Mouse (Mus musculus) hindbrain, embryonic 14.5 days (tissue): ENCODE results near the gene Gm49383. TPM values are rescaled to one million over a fixed set of nuclear protein-coding genes. Genes with fewer than 3 reads are reported as not detected.
"Not testable (repeated sequence)": the region's sequence is repeated elsewhere in the genome, so short reads cannot be mapped to it uniquely, and the experiment has no call there.

Experiments
- ATAC-seq: fragments of 200-750 bp; cut with Nextera tagmentation; 2 replicates; pipeline ENCODE4 v1.8.0; 2017; ENCODE audit warnings: moderate number of reproducible peaks, mild to moderate bottlenecking, moderate TSS enrichment, moderate library complexity; ENCODE audit not compliant: low FRiP score
- DNase-seq: peaks from one replicate; pipeline ENCODE4 v3.0.0-alpha.2; 2015; ENCODE audit warnings: low spot score
- H3K27ac ChIP-seq: fragments of 300-500 bp; sonication (generic); 2 replicates; pipeline ENCODE4 v1.5.1; 2014; ENCODE audit warnings: mild to moderate bottlenecking, moderate library complexity
- H3K27me3 ChIP-seq: fragments of 300-500 bp; sonication (generic); 2 replicates; pipeline ENCODE4 v1.6.1; 2014; ENCODE audit warnings: mild to moderate bottlenecking, low read length, mixed read lengths; ENCODE audit not compliant: control insufficient read depth, insufficient read depth
- H3K36me3 ChIP-seq: fragments of 300-500 bp; sonication (generic); replicated peaks from 2 replicates; pipeline ENCODE4 v1.6.1; 2014; ENCODE audit not compliant: control insufficient read depth, insufficient read depth
- H3K4me1 ChIP-seq: fragments of 300-500 bp; sonication (generic); replicated peaks from 2 replicates; pipeline ENCODE4 v1.6.1; 2014; ENCODE audit warnings: antibody characterized with exemption, low read length, mixed read lengths; ENCODE audit not compliant: control insufficient read depth, insufficient read depth
- H3K4me2 ChIP-seq: fragments of 300-500 bp; sonication (generic); replicated peaks from 2 replicates; pipeline ENCODE4 v1.6.1; 2014; ENCODE audit warnings: mild to moderate bottlenecking, moderate library complexity
- H3K4me3 ChIP-seq: fragments of 300-500 bp; sonication (generic); replicated peaks from 2 replicates; pipeline ENCODE4 v1.5.1; 2014; ENCODE audit warnings: mild to moderate bottlenecking, low read length
- H3K9ac ChIP-seq: fragments of 300-500 bp; sonication (generic); 2 replicates; pipeline ENCODE4 v1.6.1; 2014
- H3K9me3 ChIP-seq: fragments of 300-500 bp; sonication (generic); 2 replicates; pipeline ENCODE4 v1.6.1; 2016; ENCODE audit warnings: low read length; ENCODE audit not compliant: control insufficient read depth
- WGBS: fragments of 180-500 bp; shearing (Covaris S2); extraction: QIAGEN DNeasy Blood & Tissue Kit; methylation state at CpG from one replicate; pipeline ENCODE4 v1.1.7; 2014; 5-methylcytosine and 5-hydroxymethylcytosine counted together
- polyA plus RNA-seq: library from polyadenylated mRNA; unstranded; fragments of >200 nt; fragmentation: Nextera tagmentation; extraction: Ambion mirVana; gene quantifications from 2 replicates; pipeline ENCODE4 v1.2.1, GENCODE M21; 2014

Gene Gm49383
- polyA plus RNA-seq, 1 experiment from 2014 or later: 12.7 TPM

DNA sequence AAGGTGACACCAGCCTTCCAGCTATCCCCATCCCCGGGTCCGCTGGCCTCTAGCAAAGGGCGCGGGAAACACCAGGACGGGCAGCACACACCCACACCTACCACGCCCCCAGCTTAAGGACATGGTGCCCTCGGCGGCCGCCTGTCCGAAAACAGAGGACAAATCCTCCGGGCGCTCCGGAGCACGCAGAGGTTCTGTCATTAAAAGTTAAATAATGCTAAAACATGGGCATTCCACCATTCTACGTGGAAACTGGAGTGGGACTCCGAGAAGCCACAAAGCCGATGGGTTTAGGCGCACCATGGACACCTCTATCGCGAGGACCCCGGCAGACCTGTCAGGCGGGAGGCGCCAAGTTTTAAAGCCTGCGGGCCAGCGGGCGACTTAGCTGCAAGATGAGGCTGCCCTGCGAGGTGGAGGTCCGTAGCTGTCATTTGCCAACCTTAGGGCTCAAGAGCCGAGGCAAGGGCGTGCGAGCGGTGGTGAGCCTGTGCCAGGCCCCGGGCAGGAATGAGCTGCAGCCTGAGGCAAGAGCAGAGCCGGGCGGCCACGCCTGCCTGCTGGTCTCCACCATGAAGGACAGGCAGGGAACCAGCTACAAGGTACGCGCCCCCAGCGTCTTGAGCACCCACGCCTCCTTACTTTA lies 28.3 kb downstream of the Gm49383 start, which contains the start of gene Lrr1:
Lrr1 (plus strand) TSS at position 354 of the 646 bp plus-strand sequence.
- DNase-seq (peak; percentile 88), ATAC-seq (peak; percentile 95)
- peak within 1 kb of the TSS; percentile 77 for H3K27ac ChIP-seq
- peak within 1 kb of the TSS; percentile 90 for H3K4me2 ChIP-seq
- peak within 1 kb of the TSS; percentile 44 for H3K4me3 ChIP-seq
- WGBS: under 1% methylated on average over 40 of the region's 40 CpGs
- peak within 1 kb of the TSS; percentile 72 for H3K9ac ChIP-seq
- H3K27me3 ChIP-seq: no peaks in the 10 kb centered on the region
- H3K4me1 ChIP-seq: no peaks in the 10 kb centered on the region
- H3K36me3 ChIP-seq: no peaks in the 10 kb centered on the region
- H3K9me3 ChIP-seq: no peaks in the 10 kb centered on the region

DNA sequence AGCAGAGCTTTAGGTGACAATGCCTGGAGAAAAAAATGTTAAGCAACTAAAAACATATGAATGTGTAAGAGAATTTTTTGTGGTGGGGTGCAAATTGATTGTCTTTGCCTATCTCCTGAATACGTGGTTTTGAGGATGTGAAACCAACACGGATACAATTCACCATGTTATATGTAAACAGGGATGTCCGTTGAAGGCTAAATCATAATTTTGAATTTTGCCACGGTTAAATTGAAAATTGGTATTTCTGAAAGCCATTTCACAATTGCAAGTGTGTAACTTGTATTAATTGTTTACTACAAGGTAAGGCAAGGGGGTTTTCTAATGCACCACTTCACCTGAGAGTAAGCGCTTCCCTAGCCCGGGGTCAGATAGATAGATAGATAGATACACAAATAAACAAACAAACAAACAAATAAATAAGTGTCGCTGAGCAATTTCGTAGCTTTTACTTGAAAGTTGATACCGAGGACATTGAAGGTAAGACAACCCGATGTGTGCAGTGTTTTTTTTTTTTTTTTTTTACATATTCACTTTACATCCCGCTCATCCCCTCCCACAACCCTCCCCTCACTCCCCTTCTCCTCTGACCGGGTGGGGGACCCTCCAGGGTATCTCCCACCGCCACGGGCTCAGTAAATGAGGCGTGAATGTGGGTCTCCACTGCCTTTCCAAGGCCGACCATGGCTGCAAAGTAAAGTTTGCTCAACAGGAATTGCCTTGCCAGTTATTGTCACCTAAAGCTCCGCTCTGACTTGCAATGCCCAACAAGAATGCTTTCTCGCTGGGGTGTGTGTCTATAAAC lies 29.0 kb downstream of the Gm49383 start:
- ATAC-seq: peak; percentile 67
- Histone ChIP-seq H3K27me3 (no peaks in the 10 kb centered on the region), H3K4me1 (no peaks in the 10 kb centered on the region), H3K36me3 (no peaks in the 10 kb centered on the region), H3K4me2 (peak overlapping the region; percentile 90), H3K27ac (peak overlapping the region; percentile 77; the same call in 1 of the 2 replicates), H3K9ac (peak overlapping the region; percentile 72), H3K9me3 (no peaks in the 10 kb centered on the region), H3K4me3 (peak overlapping the region; percentile 44)
- no peak for DNase-seq
- WGBS: 7% methylated on average over 18 of the region's 18 CpGs

DNA sequence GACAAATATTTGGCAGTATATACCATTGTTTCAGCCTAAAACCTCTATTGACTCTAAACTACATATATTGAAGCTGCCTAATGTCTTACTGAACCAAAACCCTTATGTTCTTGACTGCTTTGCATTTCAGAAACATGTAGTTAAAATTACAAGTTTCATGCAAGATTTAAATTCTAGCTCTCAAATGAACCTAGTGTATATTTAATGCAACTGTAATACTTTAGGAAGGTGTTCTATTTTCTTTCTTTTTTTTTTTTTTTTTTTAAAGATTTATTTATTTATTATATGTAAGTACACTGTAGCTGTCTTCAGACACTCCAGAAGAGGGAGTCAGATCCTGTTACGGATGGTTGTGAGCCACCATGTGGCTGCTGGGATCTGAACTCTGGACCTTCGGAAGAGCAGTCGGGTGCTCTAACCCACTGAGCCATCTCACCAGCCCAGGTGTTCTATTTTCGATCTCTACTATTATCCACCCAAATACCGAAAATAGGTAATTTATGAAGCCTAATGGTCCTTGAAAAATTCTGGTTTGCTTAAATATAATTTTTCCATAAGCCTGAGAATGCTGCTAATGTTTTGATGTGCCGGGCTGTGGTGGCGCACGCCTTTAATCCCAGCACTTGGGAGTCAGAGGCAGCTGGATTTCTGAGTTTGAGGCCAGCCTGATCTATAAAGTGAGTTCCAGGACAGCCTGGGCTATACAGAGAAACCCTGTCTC lies 29.9 kb downstream of the Gm49383 start:
- H3K4me3 ChIP-seq, H3K36me3 ChIP-seq, H3K9me3 ChIP-seq, DNase-seq, H3K9ac ChIP-seq, ATAC-seq, H3K4me1 ChIP-seq, H3K27me3 ChIP-seq, H3K27ac ChIP-seq: not testable (repeated sequence)
- 0 out of 2 replicates have a peak overlapping the region, but pooled peaks have one; percentile 90 for H3K4me2 ChIP-seq
- 67% methylated on average over 8 of the region's 8 CpGs for WGBS

DNA sequence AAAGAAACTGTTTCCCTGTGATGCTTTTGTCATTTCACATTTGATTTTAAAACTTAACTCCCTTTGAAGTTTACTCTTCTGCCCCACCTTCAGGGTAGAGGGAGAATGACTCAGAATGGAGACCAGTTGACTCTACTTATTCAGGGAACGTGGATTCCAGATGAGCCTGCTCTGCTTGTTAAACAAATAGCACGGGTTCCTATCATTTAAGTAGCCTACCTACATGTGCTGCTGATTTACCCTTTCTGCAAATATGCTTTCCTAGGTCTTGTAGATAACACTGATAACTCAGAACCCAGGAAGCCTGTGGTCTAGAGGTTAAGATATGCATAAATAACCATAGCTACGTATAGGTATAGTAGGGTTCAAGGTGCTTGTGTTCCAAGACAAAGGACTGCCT lies 32.0 kb downstream of the Gm49383 start:
- H3K4me1 ChIP-seq: no peaks in the 10 kb centered on the region
- DNase-seq (no peak), ATAC-seq (no peak)
- H3K4me3 ChIP-seq: no peak overlapping the region
- no peaks in the 10 kb centered on the region for H3K36me3 ChIP-seq
- H3K27ac ChIP-seq: no peak overlapping the region
- H3K4me2 ChIP-seq: no peak overlapping the region
- no peaks in the 10 kb centered on the region for H3K27me3 ChIP-seq
- H3K9me3 ChIP-seq: no peaks in the 10 kb centered on the region
- H3K9ac ChIP-seq: no peak overlapping the region
- 70% methylated on average over 3 of the region's 3 CpGs for WGBS

DNA sequence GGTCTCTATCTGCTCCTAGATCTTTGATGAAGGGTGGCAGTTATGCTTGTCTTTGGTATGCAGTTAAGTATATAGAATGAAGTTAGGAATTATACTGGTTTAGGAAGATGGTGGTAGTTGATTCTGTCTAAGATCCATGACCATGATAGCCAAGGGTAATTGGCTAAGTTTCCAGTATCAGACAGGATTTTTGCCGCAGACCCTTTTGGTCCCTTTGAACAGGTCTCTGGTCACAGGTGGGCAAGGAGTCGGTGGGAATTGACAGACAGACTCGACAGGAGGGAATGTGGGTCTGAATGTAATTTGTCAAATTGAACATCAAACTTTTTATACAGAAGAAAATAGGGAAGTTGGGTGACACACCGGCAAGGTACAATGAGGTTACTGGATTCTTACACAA lies 33.3 kb downstream of the Gm49383 start:
- 90% methylated on average over 4 of the region's 4 CpGs for WGBS
- not testable (repeated sequence) for H3K4me1 ChIP-seq, H3K9ac ChIP-seq, H3K4me2 ChIP-seq, H3K36me3 ChIP-seq, ATAC-seq, H3K27ac ChIP-seq, H3K4me3 ChIP-seq, H3K9me3 ChIP-seq, H3K27me3 ChIP-seq, DNase-seq

DNA sequence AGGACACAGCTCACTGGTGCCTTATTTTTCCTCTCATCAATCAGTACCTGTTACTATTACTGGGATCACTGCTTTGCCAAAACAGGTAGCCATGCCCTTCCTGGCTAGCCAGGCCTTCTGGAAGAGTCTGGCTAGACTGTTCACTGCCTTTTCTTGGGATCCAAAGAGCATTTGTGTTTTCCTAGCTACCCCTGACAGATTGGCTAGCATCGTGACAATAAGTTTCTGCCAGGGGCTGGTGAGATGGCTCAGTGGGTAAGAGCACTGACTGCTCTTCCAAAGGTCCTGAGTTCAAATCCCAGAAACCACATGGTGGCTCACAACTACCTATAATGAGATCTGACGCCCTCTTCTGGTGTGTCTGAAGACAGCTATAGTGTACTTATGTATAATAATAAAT lies 36.2 kb downstream of the Gm49383 start:
- H3K36me3 ChIP-seq: peaks cover 20% of the 10 kb centered on the region
- 76% methylated on average over 2 of the region's 2 CpGs for WGBS
- not testable (repeated sequence) for H3K27ac ChIP-seq, DNase-seq, H3K9ac ChIP-seq, ATAC-seq, H3K9me3 ChIP-seq, H3K4me3 ChIP-seq, H3K27me3 ChIP-seq, H3K4me2 ChIP-seq, H3K4me1 ChIP-seq

DNA sequence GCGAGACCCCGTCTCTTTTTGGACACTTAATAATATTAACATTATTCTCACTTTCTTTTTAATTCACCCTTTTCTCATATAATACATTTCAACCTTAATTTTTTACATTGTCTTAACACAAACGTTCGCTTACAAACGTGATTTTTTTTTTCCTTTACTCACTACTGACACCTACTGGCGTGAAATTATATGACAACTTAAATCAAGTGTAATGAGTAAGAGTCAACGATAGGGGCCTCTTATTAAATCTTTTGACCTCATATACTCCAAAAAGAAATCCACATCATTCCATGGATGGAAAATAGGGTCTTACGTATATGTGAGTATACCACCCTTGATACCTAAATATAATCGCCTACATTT lies 37.3 kb downstream of the Gm49383 start:
- Histone ChIP-seq H3K4me3 (peak overlapping the region; percentile 86), H3K27me3 (no peaks in the 10 kb centered on the region), H3K36me3 (peaks cover 26% of the 10 kb centered on the region), H3K4me1 (peaks cover 8% of the 10 kb centered on the region), H3K9ac (no peak overlapping the region), H3K9me3 (no peaks in the 10 kb centered on the region), H3K4me2 (peak overlapping the region; percentile 35), H3K27ac (0 out of 2 replicates have a peak overlapping the region, but pooled peaks have one; percentile 43)
- DNase-seq (peak; percentile 92), ATAC-seq (no peak)
- 4% methylated on average over 9 of the region's 9 CpGs for WGBS

DNA sequence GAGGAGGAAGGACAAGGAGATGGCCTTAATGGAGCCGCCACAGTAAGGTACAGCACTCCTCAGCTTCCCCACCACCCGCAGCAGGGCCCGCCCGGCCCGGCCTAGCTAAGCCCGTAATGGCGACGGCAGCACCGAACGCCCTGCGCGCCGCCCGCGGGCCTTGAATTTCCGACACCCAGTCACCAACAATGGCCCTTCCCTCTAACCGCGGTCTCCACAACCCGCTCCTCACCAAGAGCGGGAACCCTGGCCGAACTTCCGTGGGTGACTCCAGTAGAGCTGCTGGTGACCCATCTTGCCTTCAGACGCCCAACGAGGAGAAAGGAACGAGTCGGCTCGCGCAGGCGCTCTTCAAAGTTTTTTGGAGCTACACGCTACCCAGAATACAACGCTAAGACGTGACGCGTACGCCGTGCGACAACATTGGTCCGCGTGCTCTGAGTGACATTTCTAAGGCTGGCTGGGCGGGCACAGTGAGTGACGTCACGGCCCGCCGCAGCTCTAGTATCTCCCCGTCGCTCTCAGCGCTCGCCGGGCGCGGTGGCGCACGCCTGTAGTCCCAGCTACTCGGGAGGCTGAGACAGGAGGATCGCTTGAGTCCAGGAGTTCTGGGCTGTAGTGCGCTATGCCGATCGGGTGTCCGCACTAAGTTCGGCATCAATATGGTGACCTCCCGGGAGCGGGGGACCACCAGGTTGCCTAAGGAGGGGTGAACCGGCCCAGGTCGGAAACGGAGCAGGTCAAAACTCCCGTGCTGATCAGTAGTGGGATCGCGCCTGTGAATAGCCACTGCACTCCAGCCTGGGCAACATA lies 37.9 kb downstream of the Gm49383 start, which contains the start of gene Rps29:
Rps29 (minus strand) TSS at position 422 of the 813 bp plus-strand sequence.
- Histone ChIP-seq H3K36me3 (peaks cover 26% of the 10 kb centered on the region), H3K27ac (peak within 1 kb of the TSS; percentile 97), H3K9ac (peak within 1 kb of the TSS; percentile 85), H3K4me2 (peak within 1 kb of the TSS; percentile 75), H3K4me3 (peak within 1 kb of the TSS; percentile 86)
- WGBS: under 1% methylated on average over 57 of the region's 68 CpGs
- ATAC-seq (peak; percentile 99), DNase-seq (peak; percentile 100)
- H3K9me3 ChIP-seq, H3K4me1 ChIP-seq, H3K27me3 ChIP-seq: not testable (repeated sequence)
